Mouse (Mus musculus) erythroblast, embryonic 14.5 days (primary cell): Measurements from ENCODE around the gene Src.

ENCODE experiments used
- GATA1 ChIP-seq: IDR thresholded peaks from 2 replicates; pipeline ENCODE4 v1.6.1; 2012; ENCODE audit warnings: low read length, inconsistent platforms, mixed read lengths
- TAL1 ChIP-seq: IDR thresholded peaks from 3 replicates; pipeline ENCODE4 v1.6.1; 2012; ENCODE audit warnings: low read length, inconsistent platforms, mixed read lengths

GRCm38 (mm10) chr2:157423706-157424125, 5.5 kb downstream of the Src start:
- TF ChIP-seq GATA1 = no peak
- no peak for TF ChIP-seq TAL1
